In the genomic region with DNA sequence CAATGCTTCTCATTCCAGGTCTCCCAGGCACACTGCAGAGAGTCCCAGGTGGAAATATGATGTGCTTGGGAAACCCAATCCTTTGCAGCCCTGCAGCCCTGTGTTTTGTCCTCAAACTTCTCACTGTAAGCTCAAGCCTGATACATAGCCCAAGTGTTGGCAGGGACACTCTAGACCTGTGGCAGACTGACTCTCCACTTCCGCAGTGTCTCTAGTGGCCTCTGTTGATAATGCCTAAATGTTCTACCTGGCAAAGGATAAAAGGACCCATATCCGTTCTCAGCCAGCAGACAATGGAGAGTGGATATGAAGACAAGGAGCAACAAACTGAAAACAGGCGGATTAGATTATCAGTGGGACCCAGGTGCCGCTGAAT, we compare ENCODE assay signal across 13 mouse cellular contexts. TPM values are rescaled to one million over a fixed set of nuclear protein-coding genes. Genes with fewer than 3 reads are reported as not detected.
DNase-seq lines count a peak whose midpoint lies in the region; ATAC-seq and TF ChIP-seq lines count a peak whose summit lies in the region.
"Had no signal": no experiment of that assay in that cellular context is flagged by ENCODE, and none has a peak within 500 bp of the region (broad histone marks: within the 10 kb centered on the region; RNA-seq: fewer than 3 reads in every experiment).

No protein-coding gene starts in this region.

- peaks cover 33% of the 10 kb centered on the region for H3K4me1 ChIP-seq in heart, embryonic 10.5 days
- H3K4me1 ChIP-seq in forebrain, embryonic 15.5 days = peaks cover 20% of the 10 kb centered on the region
- peaks cover 25% of the 10 kb centered on the region for H3K4me1 ChIP-seq in midbrain, embryonic 16.5 days (ENCODE audit: control insufficient read depth, insufficient read depth, low read length)
- H3K4me1 ChIP-seq in liver, embryonic 12.5 days = no peaks in the 10 kb centered on the region

- no peak for DNase-seq in heart, embryonic 10.5 days (ENCODE audit: low spot score)
- DNase-seq in heart, postnatal 4 days = no peak
- DNase-seq in layer of hippocampus, adult 2 months (ENCODE audit: low spot score in 2 of 2) = no peak
- DNase-seq in layer of hippocampus, postnatal 14 days (ENCODE audit: low spot score in 2 of 2) = no peak
- DNase-seq in left cerebral cortex, adult 8-10 months (ENCODE audit: low spot score in 2 of 2) = no peak
- DNase-seq: adrenal gland, postnatal 14 days; kidney, adult 11 months; kidney, postnatal 25 days had no signal

- H3K36me3 ChIP-seq in heart, embryonic 10.5 days = no peaks in the 10 kb centered on the region
- no peaks in the 10 kb centered on the region for H3K36me3 ChIP-seq in forebrain, embryonic 15.5 days
- H3K36me3 ChIP-seq in midbrain, embryonic 16.5 days (ENCODE audit: control insufficient read depth, insufficient read depth, low read length) = no peaks in the 10 kb centered on the region
- no peaks in the 10 kb centered on the region for H3K36me3 ChIP-seq in liver, embryonic 12.5 days
- H3K36me3 ChIP-seq: G1E had no signal

- no peak overlapping the region for H3K4me3 ChIP-seq in heart, embryonic 10.5 days
- no peak overlapping the region for H3K4me3 ChIP-seq in layer of hippocampus, adult 2 months
- H3K4me3 ChIP-seq in forebrain, embryonic 15.5 days = no peak overlapping the region
- no peak overlapping the region for H3K4me3 ChIP-seq in midbrain, embryonic 16.5 days (ENCODE audit: low read depth, low read length)
- H3K4me3 ChIP-seq in liver, embryonic 12.5 days = no peak overlapping the region

- H3K27me3 ChIP-seq in heart, embryonic 10.5 days (ENCODE audit: insufficient read depth, poor library complexity, severe bottlenecking) = no peaks in the 10 kb centered on the region
- no peaks in the 10 kb centered on the region for H3K27me3 ChIP-seq in forebrain, embryonic 15.5 days
- H3K27me3 ChIP-seq in midbrain, embryonic 16.5 days (ENCODE audit: control insufficient read depth, insufficient read depth, low read depth, low read length) = no peaks in the 10 kb centered on the region
- H3K27me3 ChIP-seq in liver, embryonic 12.5 days (replicated peaks) = no peaks in the 10 kb centered on the region

- ATAC-seq in forebrain, embryonic 15.5 days (replicated peaks) = peak; percentile 46; the same call in 1 of the 2 replicates
- peak; percentile 61; the same call in 1 of the 2 replicates for ATAC-seq in midbrain, embryonic 16.5 days
- ATAC-seq in liver, embryonic 12.5 days = no peak

- H3K4me2 ChIP-seq in forebrain, embryonic 15.5 days (replicated peaks) = no peak overlapping the region
- peak overlapping the region; percentile 25; the same call in 1 of the 2 replicates for H3K4me2 ChIP-seq in midbrain, embryonic 16.5 days (ENCODE audit: low read length)
- H3K4me2 ChIP-seq in liver, embryonic 12.5 days = no peak overlapping the region

- H3K9ac ChIP-seq in forebrain, embryonic 15.5 days (replicated peaks) = no peak overlapping the region
- H3K9ac ChIP-seq in midbrain, embryonic 16.5 days (ENCODE audit: low read depth, low read length) = no peak overlapping the region
- no peak overlapping the region for H3K9ac ChIP-seq in liver, embryonic 12.5 days

- no peaks in the 10 kb centered on the region for H3K9me3 ChIP-seq in heart, embryonic 10.5 days
- H3K9me3 ChIP-seq in forebrain, embryonic 15.5 days = no peaks in the 10 kb centered on the region
- no peaks in the 10 kb centered on the region for H3K9me3 ChIP-seq in midbrain, embryonic 16.5 days (replicated peaks; ENCODE audit: control insufficient read depth, low read length, poor library complexity, severe bottlenecking)
- H3K9me3 ChIP-seq in liver, embryonic 12.5 days (replicated peaks) = no peaks in the 10 kb centered on the region
- H3K9me3 ChIP-seq: G1E had no signal

- H3K27ac ChIP-seq in heart, embryonic 10.5 days = peak overlapping the region; percentile 79
- peak overlapping the region; percentile 80 for H3K27ac ChIP-seq in layer of hippocampus, adult 2 months
- peak overlapping the region; percentile 46 for H3K27ac ChIP-seq in forebrain, embryonic 15.5 days (replicated peaks)
- H3K27ac ChIP-seq in midbrain, embryonic 16.5 days (ENCODE audit: low read length) = peak overlapping the region; percentile 67
- no peak overlapping the region for H3K27ac ChIP-seq in liver, embryonic 12.5 days
- H3K27ac ChIP-seq: macrophage had no signal

- peak; percentile 39 for TF ChIP-seq CTCF in layer of hippocampus, adult 2 months (conservative IDR thresholded peaks at IDR 0.05)

- 70% methylated on average over 4 of the region's 4 CpGs for WGBS in heart, embryonic 10.5 days
- WGBS in forebrain, embryonic 15.5 days = 69% methylated on average over 4 of the region's 4 CpGs
- 70% methylated on average over 4 of the region's 4 CpGs for WGBS in midbrain, embryonic 16.5 days
- WGBS in liver, embryonic 12.5 days (ENCODE audit: insufficient replicate concordance) = 68% methylated on average over 4 of the region's 4 CpGs

RNA-seq across cellular contexts. Expression of gene Wdr19, which starts 17.7 kb away (rescaled TPM):
- 7.3 and 8.4 TPM in 2 replicates for polyA plus RNA-seq in heart, embryonic 10.5 days (2016; fragmentation: Nextera tagmentation; extraction: Ambion mirVana)
- 1 to 10 TPM; 3.4 to 4.8 TPM for total RNA-seq in heart, postnatal 4 days (2021)
- total RNA-seq in layer of hippocampus, adult 2 months (2021) = 10 to 100 TPM; 22.9 to 23.7 TPM
- 10 to 100 TPM; 19.2 to 20.1 TPM for total RNA-seq in layer of hippocampus, postnatal 14 days (2021)
- 10.4 and 12.0 TPM in 2 replicates for polyA plus RNA-seq in forebrain, embryonic 15.5 days (2015; fragmentation: Nextera tagmentation; extraction: Ambion mirVana)
- 12.6 and 15.2 TPM in 2 replicates for polyA plus RNA-seq in midbrain, embryonic 16.5 days (2015; fragmentation: Nextera tagmentation; extraction: Ambion mirVana)
- 10 to 100 TPM; 20.5 to 23.6 (median 22.8) TPM for total RNA-seq in left cerebral cortex, adult 8-10 months (2022)
- 1.3 and 2.0 TPM in 2 replicates for polyA plus RNA-seq in liver, embryonic 12.5 days (2016; fragmentation: Nextera tagmentation; extraction: Ambion mirVana)
